Mouse (Mus musculus) right cerebral cortex, postnatal 14 days (tissue): ENCODE results near the gene Auts2.

ENCODE experiments used
- DNase-seq: peaks from one replicate; pipeline ENCODE4 v3.0.0; 2022

The Auts2 gene

DNA sequence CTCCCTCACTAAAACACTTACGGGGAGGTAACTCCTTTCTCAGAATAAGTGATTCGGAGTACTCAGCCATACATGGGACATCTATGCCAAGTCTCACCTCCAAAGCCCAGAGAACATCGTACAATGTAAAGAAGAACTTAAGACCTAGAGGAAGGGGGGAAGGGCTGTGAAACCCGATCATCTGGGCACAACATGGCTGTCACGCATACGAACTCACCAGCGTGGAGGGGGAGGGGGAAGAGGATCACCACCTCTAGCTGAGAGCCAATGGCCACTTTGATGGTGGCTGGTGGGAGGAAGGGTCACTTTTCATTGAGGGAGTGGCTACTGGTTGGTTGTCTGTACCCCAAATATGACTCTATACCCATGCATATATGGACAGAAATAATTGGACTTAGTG lies 1053.3 kb downstream of the Auts2 start:
- no peak for DNase-seq

DNA sequence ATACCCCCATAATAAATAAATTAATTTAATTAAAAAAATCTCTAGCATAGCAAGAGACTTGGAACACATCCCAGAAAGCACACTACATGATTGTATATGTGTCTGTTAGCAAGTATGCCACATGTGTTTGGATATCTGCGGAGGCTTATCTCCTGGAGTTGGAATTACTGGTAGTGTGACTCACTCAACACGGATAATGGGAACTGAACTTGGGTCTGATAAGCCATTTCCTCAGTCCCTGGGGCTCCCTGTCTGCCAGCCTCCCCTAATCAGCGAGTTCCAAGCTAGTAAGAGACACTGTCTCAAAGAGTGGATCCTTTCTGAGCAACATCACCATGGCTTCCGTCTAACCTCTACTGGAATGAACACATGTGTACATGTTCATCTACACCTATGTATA lies 1056.6 kb downstream of the Auts2 start:
- DNase-seq: no peak

- no peak for DNase-seq
Measured at GRCm38 (mm10) chr5:131475278-131475677, 1067.9 kb downstream of the Auts2 start.

- DNase-seq: no peak
Measured at GRCm38 (mm10) chr5:131468609-131469008, 1074.5 kb downstream of the Auts2 start.

- DNase-seq: no peak
Measured at GRCm38 (mm10) chr5:131466131-131466530, 1077.0 kb downstream of the Auts2 start.

DNA sequence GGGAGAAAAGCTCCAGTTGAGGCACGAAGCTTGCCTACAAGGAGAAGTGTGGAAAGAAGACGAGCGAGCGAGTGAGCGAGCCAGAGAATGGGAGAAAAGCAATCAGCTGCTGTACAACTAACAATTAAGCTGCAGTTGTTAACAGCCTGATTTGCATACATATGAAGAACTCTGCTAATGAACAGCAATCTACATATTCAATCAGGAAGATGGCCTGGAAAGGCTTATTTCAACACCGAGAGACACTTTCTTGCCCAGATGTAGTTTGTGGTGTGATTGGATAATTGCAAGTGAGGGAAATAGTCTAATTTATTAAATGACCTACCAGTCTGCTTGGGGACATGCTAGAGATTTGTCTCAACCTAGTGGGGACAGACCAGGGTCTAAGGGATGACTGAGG lies 1079.7 kb downstream of the Auts2 start:
- DNase-seq: no peak

- no peak for DNase-seq
Measured at GRCm38 (mm10) chr5:131459951-131460350, 1083.2 kb downstream of the Auts2 start.

- no peak for DNase-seq
Measured at GRCm38 (mm10) chr5:131459549-131459948, 1083.6 kb downstream of the Auts2 start.

DNA sequence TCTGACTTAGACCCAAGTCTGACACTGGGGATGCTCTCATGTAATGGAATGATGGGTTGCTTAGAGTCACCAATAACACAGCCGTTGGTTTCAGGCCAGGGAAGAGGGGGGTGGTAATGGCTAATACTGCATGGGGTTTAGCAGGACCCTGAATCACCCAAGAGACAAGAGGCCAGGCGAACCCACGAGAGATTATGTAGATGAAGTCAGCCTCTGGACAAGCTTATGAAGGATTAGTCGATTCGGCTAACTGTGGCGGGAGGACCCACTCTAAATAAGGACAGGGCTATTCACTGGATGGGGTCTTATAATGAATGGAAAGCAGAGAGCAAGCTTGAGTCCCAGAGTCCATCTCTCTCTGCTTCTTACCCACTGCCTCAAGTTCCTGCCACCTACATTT lies 1084.4 kb downstream of the Auts2 start:
- DNase-seq: no peak

- DNase-seq: no peak
Measured at GRCm38 (mm10) chr5:131457999-131458398, 1085.1 kb downstream of the Auts2 start.

- no peak for DNase-seq
Measured at GRCm38 (mm10) chr5:131449181-131449868, 1093.8 kb downstream of the Auts2 start.

- no peak for DNase-seq
Measured at GRCm38 (mm10) chr5:131435239-131435876, 1107.8 kb downstream of the Auts2 start.

DNA sequence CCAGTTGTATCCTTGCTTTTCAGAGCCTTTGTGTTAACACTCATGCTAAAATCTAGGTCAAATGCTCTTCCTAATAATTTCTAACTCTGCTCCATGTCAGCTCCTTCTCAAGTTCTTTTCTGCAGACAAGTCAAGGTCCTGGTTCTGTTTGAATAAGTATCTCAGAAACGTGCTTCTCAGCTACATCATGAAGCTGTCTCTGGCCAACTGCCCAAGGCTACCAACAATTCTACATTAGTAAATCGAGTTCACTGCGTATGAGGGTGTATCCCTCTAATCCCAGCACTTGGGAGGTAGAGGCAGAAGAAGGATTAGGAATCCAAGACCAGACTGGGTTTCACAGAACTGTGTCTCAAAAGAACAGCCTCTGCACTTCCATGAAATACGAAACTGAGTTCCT lies 1109.9 kb downstream of the Auts2 start:
- no peak for DNase-seq

GRCm38 (mm10) chr5:131431896-131432295 lies 1111.2 kb downstream of the Auts2 start:
- no peak for DNase-seq

- DNase-seq: peak; percentile 60
Measured at GRCm38 (mm10) chr5:131430109-131430508, 1113.0 kb downstream of the Auts2 start.

- no peak for DNase-seq
Measured at GRCm38 (mm10) chr5:131429563-131429962, 1113.6 kb downstream of the Auts2 start.

- DNase-seq: peak; percentile 81
Measured at GRCm38 (mm10) chr5:131427734-131428413, 1115.3 kb downstream of the Auts2 start.

- DNase-seq: no peak
Measured at GRCm38 (mm10) chr5:131422737-131423136, 1120.4 kb downstream of the Auts2 start.

DNA sequence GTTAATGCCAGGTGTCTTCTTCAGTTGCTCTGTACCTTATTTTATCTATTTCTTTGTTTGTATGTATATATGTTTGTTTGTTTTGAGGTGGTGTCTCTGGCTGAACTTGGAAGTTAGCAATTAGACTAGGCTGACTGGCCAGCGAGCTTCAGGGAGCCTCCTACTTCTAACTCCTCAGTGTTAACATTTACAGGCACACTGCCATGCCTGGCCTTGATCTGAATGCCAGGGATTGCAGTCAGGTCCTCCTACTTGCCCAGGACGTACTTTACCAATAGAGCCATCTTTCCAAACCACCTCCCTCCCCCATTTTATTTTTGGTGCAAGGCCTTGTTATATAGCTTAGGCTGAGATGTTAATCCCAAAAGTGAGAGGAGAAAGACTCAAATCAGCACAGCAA lies 1122.7 kb downstream of the Auts2 start:
- DNase-seq: no peak

DNA sequence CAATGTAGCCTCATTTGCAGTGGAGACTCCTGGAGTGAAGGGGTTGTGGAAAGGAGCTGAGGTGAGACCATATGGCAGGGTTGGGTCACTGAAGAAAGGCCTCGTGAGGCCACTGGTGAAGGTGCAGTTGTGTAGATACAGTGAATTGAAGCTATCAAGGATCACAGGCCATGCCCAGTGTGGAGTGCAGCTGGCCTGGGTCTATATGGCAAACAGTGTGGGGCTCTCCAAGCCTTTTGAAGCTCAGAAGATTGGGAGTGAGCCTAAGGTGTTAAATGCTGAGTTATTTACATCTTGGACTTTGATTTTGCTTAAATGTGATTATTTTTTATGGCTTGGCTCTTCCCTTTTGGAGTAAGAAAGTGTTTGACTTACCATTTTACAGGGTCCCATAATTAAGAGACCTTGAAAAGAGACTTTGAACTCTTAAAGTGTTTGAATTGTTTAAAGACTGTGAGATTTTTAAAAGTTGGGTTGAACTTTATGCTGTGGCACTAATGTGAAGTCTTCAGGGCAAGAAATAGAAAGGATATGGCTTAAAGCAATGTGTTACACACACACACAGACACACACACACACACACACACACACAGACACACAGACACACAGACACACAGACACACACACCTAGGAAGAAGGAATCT lies 1127.1 kb downstream of the Auts2 start:
- DNase-seq: no peak

DNA sequence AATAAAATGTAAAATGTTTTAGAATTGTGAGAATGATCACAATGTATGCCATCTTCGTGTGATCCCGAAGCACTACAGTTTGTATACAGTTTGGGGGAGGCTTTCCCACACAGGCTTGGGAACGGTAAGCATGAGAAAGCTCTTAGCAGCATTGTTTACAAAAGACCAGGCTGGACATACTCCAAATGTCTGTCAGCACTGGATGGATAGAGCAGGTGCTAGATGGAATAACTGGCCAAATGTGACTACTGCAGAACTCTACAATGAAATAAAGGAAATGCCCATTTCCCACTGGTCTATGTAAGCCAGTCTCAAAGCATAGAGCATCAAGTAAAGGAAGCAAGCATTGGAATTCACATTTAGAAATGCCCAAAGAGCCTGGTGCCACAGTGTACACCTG lies 1144.9 kb downstream of the Auts2 start:
- DNase-seq: no peak

DNA sequence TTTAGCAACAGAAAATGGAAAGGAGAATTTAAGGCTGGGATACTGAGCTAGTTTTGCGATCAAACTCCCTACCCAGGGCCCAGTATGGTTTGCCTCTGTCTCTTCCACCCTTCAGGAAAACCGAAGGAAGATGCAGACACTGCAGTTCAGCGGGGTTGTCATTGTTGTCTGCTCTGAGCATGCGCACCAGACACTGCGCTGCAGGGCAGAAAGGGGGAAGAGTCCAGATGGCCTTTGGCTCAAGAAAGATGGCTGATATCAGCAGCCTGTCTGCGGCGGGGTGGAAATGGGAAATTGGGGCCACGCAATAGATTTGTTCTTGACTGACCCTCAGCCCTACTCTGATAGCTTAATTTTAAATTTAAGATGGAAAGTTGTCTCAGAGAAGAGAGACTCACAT lies 1147.4 kb downstream of the Auts2 start:
- no peak for DNase-seq
